Mouse (Mus musculus) R1 (cell line): ENCODE data around the gene Tcte1.

Experiments
- DNase-seq: peaks from one replicate; pipeline ENCODE4 v3.0.0-alpha.2; 2018; ENCODE audit warnings: low read depth, low spot score

The Tcte1 gene

DNA sequence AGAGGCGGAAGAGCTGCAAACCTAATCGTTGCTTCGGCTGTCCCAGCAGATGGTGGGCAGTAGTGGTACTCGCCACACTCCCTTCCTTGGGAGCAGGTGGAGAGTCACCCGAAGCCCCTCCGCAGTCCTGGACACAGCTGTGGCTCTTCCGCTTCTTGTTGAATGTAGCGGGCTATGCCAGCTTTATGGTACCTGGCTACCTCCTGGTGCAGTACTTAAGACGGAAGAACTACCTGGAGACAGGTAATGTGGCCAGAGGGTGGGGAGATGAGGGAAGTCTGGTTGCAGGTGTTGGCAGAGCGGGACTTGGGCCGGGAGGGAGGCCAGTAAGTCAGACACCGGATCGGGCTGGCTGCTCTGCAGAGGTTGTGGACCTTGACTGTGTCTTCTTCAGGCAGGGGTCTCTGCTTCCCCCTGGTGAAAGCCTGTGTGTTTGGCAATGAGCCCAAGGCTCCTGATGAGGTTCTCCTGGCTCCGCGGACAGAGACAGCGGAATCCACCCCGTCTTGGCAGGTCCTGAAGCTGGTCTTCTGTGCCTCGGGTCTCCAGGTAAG lies 41.4 kb downstream of the Tcte1 start:
- peak; percentile 65 for DNase-seq

DNA sequence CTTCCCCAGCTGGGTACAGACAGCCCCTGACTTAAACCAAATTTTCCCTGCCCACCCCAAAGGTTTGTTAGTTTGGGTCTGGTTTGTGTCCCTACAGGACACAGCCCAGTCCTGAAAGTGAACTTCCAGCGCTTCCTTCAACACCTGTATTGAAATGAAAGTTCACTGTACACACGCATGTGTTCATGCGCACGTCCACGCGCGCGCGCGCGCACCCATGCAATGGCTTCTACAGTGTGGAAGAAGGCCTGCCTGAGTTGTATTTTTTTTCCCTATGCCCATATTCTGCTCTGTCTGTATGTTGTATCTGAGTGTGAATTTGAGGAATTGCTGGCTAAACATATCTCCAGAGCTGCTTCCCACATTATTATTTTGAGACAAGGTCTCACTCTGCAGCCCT lies 41.9 kb downstream of the Tcte1 start:
- DNase-seq = no peak

DNA sequence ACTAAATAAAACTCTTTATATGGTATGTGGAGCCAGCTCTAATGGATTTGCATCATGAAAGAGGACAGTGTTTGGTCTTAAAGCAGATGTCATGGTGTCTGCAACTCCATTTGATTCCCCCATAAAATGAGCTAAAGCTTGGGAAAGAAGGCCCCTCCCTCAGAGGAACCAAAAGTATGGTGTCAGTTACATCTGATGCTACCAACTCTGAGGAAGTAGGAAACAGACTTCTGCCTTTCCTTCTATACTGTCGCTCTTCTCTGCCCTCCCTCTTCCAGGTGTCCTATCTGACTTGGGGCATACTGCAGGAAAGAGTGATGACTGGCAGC lies 42.8 kb downstream of the Tcte1 start:
- DNase-seq = no peak

DNA sequence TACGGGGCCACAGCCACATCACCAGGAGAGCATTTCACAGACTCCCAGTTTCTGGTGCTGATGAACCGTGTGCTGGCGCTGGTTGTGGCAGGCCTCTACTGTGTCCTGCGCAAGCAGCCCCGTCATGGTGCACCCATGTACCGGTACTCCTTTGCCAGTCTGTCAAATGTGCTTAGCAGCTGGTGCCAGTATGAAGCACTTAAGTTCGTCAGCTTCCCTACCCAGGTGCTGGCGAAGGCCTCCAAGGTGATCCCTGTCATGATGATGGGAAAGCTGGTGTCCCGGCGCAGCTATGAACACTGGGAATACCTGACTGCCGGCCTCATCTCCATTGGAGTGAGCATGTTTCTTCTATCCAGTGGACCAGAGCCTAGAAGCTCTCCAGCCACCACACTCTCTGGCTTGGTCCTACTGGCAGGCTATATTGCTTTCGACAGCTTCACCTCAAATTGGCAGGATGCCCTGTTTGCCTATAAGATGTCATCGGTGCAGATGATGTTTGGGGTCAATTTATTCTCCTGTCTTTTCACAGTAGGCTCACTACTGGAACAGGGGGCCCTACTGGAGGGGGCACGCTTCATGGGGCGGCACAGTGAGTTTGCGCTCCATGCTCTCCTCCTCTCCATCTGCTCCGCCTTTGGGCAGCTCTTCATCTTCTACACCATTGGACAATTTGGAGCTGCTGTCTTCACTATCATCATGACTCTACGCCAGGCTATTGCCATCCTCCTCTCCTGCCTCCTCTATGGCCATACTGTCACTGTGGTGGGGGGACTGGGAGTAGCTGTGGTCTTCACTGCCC lies 43.3 kb downstream of the Tcte1 start:
- peak; percentile 77 for DNase-seq

DNA sequence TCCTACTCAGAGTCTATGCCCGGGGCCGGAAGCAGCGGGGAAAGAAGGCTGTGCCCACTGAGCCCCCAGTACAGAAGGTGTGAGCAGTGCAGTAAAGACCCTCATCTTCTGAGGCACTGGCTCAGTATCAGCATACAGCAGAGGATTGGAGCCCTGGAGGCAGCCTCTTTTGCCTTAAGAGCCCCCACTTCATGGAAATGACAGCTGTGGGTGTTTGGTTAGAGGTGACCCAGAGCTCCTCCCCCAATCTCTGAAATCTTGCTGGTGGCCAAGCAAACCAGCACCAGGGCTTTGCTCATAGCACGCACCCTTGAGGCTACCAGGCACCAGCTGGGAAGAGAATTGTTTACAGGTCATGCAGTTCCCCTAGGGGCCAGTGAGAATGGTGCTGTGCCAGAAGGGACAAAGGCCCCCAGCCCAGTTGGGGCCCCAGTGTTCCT lies 43.9 kb downstream of the Tcte1 start:
- peak; percentile 84 for DNase-seq

DNA sequence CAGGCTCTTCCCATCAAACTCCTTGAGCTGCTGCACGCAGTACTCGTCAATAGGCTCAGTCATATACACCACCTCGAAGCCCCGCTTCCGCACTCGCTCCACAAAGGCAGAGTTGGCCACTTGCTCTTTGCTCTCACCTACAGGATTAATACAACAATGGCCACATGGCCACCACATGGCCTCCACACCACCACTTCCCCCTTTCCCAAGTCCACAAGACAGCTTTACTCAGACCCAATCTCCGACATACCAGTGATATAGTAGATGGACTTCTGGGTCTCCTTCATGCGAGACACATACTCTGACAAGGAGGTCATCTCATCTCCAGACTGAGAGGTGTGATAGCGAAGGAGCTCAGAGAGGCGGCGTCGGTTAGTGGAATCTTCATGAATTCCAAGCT lies 45.8 kb downstream of the Tcte1 start:
- DNase-seq = no peak

DNA sequence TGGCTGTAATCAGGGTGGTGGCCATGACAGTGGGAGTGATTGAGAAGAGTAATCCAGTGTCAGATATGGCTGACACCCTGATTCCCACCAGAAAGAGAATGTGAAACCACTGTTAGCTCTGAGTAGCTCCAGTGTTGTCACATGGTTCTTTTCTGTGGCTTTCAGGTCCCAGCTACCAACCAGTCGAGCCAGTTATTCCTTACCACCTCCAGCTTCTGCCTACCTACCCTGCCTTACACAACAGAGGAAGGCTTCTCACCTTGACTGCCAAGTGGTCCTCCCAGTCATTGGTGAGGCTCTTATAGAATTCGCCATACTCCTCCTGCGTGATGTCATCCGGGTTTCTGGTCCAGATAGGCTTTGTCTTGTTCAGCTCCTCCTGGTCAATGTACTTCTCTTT lies 46.8 kb downstream of the Tcte1 start:
- DNase-seq = no peak

DNA sequence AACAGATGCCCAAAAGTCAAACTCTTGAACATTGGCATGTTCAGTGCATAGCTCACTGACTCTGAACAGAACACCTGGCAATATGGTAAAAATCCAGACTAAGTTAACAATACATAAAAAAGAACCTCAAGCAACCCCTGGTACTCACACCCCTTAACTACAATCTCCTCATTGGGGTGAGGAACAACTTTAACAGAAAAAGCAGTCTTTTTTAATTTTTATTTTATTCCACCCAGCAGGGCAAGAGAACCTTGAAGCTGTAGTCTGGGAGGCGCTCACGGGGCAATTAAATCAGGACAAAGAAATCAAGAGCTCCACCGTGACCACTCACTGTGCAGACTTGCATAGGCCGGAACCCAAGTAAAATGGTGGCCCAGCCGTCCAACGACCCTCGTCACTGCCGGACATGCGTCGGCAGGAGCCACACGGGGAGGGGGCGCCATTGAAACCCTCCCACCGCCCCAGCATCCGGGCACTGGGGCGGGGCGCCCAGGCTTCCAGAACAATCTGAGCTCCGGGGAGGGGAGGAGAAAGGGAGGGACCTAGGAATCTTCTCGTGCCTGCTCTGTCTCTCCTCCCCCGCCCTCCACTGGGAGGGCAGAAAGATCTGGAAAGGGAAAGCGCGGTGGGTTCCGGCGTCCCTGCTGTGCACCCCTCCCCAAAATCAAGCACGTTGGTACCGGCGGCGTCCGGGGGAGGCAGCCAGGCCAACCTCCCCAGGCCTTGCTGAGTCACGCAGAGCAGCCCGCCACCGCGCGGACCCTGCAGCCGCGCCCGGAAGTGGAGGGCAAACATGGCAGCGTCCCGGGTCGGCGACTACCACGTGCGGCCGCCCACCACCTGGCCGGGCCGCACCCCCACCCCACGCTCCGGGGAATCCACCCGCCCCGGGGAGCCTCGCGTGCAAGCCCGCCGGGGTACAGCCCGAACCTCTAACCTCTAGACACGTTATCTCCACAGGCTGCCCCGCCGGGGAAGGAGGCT lies 49.2 kb downstream of the Tcte1 start:
- peak; percentile 96 for DNase-seq

DNA sequence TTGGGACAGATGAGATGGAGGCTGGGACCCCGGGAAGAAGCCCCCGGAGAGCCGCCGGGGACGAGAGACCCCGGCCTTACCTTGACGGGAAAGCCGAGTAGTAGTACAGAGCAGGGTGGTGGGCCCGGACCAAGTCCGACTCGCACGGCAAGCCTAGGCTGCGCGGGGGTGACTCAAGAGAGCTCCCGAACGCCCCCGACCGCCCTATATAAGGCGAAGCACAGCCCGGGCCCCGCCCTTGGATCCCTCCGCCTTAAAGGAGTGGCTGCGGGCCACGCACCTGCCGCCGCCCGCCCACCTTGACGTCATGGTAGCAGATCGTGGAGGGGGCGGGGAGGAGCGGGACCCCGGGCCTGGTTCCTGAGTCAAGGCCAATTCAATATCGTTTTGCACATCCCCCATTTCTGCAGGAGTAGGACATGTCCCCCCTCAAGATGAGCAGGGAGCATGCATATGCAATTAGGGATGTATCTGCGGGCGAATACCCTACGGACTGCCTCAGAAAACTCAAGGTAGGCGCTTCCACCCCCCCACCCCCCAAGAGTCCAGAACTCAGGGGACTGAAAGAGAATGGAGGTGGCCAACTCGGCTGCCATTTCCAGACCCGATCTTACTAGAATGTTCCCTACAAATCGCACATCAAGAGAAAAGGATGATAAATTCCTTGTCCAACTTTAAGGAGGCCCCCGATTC lies 50.0 kb downstream of the Tcte1 start, which contains the start of gene Hsp90ab1:
Gene Hsp90ab1 (minus strand): TSS at position 185 of the 693 bp plus-strand sequence.
- peak; percentile 98 for DNase-seq

DNA sequence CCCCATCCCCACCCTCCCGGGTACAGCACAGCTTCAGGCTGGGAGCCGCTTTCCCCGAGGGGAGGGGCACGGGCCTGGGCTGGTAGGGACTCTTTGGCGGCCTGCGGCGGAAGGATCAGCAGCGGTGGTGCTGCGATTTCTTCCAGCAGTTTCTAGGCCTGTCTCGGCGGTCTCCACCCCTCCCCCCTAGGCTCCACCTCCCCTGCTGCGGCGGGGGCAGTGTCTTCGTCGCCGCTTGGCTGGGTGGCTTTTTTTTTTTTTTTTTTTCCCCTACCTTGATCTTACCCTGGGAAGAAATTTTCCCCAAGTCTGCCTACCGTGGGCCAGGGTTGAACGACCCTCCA lies 50.5 kb downstream of the Tcte1 start:
- DNase-seq = peak; percentile 97

DNA sequence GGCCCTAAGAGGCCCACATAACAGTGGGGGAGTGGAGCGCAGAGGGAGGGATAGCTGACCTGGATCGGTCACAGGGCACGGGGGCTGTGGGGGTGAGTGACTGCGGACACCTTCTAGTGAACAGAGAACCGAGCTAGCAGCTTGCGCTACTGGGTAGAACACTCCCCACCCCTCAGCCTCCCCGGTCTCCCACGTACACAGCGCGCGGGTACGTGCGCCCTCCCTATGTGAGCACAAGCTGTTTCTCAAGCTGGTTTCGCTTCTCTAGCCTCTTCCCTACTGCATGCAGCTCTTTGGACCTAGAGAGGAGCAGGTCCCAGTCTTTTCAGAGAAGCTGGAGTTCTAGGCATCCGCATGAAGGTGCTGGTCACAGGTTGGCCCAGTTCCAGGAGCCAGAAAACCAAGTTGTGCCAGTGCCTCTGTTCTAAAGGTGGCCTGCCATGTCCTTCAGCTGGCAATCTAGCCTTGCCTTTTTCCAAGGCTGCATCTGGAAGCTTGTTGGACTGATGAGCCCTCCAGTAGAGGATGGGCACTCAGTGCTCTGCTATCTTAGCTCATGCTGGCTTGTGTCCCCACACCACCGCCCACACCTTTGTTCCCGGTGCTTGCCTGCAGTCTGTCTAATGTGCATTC lies 51.0 kb downstream of the Tcte1 start:
- DNase-seq = peak; percentile 81

DNA sequence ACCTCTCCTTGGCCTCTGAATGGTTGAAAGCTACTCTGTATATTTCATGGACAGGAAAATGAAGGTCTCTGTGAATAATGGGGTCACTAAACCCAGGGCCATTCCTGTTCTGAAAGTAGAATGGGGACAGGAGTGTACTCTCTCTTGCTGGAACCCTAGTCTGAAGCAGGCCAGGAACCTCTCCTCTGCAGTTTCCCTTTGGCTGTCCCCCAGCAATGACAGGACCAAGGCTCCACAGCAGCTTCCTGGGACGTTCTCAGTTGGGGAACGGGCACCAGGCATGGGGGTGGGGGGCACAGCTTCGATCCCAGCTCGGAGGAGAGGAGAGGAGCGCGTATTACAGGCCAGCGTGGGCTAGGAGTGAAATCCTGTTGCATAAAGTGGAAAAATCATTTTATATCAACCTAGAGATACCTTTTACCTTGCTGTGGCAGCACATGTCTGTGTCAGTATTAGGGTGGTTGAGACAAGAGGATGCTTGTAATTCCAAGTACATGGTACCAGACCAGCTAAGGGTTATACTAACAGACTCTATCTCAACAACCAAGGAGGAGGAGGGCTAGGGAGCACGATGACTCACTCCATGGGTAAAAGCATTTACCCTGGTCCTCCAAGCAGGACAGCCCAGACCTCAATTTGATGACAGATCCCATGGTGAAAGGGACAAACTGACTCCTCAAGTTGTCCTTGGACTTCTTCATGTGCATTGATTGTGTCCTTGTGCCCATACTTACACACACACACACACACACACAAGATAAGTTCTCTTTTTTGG lies 52.1 kb downstream of the Tcte1 start:
- DNase-seq = no peak

DNA sequence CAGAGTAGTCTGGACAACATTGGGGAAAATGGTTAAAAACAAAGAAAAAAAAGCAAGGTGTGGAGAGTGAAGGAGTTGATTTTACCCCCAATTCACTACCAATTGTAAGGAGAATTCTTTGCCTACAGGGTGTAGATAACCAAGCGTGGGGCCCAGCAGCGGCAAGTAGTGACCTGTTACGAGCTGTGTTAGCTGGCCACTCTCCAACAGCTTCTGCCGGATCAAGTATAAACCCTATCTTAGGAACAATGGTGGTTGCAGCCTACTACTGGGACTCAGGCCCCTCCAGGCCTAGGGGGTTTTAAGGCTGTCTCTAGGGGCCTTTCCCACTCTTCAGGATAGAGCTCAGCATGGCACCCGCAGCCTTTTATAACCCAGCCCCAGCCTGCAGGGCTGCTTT lies 55.0 kb downstream of the Tcte1 start:
- DNase-seq = no peak

DNA sequence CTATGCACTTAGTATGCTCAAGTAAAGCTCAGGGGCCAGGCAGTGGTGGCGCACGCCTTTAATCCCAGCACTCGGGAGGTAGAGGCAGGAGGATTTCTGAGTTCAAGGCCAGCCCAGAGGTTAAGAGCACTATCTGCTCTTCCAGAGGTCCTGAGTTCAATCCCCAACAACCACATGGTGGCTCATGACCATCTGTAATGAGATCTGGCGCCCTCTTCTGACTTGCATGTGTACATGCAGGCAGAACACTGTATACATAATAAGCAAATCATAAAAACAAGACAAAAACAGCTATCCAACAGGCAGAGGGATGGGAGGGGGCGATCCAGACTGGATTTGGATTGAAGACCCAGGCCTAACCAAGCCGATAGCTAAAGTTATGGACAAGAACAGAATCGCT lies 55.6 kb downstream of the Tcte1 start:
- DNase-seq = peak; percentile 78

DNA sequence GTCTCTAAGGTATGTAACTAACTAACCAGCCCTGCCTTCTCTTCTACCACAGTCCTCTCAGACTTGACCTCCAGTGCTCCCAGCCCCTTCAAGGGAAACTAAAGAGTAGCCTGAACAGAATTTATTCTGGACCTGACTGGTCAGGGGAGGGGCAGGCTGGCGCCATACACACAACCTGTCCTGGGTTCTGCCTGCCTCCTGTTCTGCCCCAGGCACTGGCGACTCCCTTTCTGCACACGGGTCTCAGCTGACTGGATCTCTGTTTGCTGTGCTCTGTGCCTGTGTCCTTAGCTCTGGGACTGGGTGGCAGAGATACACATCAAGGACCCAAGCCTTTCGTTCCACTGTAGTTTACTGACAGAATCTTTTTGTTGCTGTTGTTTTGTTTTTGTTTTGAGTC lies 56.3 kb downstream of the Tcte1 start:
- no peak for DNase-seq

DNA sequence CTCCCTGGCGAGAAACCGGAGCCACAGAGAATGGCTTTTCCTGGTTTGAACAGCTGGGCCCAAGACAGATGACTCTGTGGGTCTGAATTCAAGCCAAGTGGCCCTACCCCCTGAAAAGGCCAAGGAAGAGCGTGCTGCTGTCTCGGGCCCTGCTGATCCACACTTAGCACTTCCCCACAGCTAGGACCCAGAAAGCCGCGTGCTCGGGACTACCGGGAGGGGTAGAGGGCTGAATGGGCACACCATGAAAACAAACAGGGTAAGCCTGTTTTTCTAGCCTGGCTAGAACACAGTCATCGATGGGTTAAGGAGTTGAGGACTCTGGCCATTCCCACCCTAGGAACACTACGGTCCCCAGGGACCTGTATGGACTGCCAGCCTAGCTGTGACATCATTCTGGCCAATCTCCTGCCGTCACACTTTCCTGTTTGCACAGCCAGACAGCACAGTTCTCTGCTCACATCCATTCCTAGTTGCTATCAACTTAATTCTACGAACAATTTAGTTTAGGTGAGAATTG lies 57.8 kb downstream of the Tcte1 start:
- DNase-seq = no peak

DNA sequence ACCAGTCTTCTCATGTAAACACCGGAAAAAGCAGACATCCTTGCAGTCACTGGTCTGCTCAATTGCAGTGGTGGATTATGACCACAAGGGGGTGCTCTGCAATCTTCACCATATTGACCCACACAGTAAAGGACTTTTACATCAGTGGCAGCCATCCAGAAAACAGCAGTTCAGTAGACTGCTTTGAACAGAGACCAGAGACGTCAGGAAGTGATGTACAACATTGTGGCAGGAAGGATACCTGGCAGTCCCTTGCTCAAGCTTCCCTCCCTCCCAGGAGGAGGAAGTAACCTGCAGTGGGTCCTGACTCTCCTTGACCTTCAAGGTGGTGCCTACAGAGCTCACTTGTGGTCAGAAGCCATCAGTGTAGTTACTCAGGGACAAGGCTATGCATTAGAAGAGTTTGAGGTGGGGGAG lies 58.3 kb downstream of the Tcte1 start:
- peak; percentile 85 for DNase-seq

DNA sequence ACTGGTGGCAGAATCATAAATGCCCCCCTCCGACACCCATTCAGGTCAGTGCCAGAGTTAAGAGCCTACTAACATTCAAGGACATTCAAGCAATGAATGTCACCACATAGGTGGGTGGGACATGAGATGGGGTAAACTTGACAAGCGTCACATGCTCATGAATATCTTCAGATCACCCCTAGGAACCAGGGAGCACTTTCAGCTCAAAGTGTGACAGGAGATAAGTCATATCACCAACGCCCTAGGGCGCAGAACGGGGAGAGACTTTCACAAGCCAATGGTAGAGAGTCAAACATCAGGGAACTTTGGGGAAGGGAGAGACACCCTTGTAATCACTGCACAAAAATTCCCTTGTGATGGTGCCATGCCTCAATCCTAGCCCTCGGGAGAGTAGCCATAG lies 59.0 kb downstream of the Tcte1 start:
- no peak for DNase-seq

DNA sequence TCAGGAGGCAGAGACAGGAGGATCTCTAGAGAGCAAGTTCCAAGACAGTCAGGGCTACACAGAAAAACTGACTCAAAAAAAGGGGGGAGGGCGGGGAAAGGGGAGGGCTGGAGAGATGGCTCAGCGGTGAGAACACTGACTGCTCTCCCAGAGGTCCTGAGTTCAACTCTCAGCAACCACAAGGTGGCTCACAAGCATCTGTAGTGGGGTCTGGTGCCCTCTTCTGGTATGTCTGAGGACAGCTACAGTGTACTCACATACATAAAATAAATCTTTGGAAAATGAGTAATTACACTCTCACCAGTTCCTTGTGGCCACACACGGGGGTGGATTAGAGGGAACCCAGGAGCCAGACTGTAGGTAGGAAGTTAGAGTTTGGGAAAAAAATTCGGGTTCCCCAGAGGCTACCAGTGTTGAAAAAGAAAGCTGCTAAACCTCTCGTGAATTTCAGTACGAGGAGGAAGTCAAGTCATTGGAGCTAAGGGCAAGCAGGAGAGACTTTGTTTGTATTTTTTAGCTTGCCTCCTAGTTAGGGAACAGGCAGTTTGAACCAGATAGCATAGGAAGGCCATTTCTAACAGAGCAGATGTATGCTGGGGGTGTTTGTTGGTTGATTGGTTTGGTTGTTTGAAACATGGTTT lies 59.6 kb downstream of the Tcte1 start:
- DNase-seq = peak; percentile 87
